Mouse (Mus musculus): ENCODE measurements around the gene Dnajb11. TPM values are rescaled to one million over a fixed set of nuclear protein-coding genes. Genes with fewer than 3 reads are reported as not detected.

Gene Dnajb11
- total RNA-seq (2021) = 10 to 100 TPM; 67.0 to 69.8 TPM
- long read RNA-seq, transcript Dnajb11-201 (10 exons, 1,927 nt) = major isoform, 123 of 130 reads
- long read RNA-seq, partial matches to known transcripts = 2 of 130 reads
- long read RNA-seq, other reads (novel, unspliced or antisense) = 3 of 130 reads

- peak; percentile 99 to 100 for DNase-seq (ENCODE audit: low spot score in 2 of 2)
Observed at GRCm38 (mm10) chr16:22857431-22858113, at the start of gene Dnajb11, which contains the start of gene Tbccd1. Gene Dnajb11 (plus strand): TSS chr16:22857845. Gene Tbccd1 (minus strand): TSS chr16:22857669.

GRCm38 (mm10) chr16:22811477-22811876 lies 46.2 kb upstream of the Dnajb11 start, which contains the start of gene Crygs:
Gene Crygs (minus strand): TSS chr16:22811577.
- DNase-seq (ENCODE audit: low spot score in 2 of 2) = no peak

DNA sequence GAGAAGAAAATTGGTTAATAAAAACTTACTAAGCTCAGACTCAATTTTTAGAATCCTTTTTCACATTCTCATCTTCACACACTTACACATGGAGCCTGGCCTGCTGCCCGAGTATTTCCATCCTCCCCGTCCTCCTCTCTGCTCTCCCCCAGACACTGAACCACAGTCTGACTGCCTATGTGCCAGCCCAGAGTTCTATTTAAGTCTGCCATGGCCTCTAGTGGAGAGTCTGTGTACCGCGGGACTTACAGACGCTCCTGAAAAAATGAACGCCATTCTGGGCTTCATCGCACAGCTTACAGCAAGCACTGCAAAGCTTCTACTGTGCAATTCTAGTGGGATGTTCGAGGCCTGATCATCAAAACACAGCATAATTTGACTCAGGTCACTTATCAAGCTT lies 36.9 kb upstream of the Dnajb11 start:
- DNase-seq (ENCODE audit: low spot score in 2 of 2) = peak; percentile 37 to 67

DNA sequence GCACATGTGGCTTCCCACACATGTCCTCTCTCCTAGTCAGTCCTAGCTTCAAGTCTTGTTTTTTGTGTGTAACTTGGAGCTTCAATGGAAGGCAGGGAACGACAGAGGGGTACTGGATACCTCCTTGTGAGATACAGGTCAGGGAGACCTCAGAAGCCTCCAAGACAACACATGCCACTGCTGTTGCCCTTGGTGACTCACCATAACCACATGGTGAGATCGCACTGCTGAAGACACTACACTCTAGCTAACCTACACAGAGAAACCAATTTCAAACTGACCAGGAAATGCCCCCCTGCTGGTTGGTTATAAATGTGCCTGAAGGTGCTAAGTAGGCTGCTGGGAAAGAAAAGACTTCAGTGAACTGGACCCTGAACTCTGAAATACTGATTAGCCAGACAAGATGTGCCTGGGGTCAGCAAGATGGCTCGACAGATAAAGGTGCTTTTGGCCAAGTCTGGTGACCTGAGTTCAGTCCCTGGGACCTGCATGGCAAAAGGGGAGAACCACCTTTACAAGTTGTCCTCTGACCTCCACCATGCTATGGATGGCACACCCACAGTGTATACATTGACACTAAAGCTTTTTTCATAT lies 24.6 kb upstream of the Dnajb11 start:
- DNase-seq (ENCODE audit: low spot score in 2 of 2) = no peak

DNA sequence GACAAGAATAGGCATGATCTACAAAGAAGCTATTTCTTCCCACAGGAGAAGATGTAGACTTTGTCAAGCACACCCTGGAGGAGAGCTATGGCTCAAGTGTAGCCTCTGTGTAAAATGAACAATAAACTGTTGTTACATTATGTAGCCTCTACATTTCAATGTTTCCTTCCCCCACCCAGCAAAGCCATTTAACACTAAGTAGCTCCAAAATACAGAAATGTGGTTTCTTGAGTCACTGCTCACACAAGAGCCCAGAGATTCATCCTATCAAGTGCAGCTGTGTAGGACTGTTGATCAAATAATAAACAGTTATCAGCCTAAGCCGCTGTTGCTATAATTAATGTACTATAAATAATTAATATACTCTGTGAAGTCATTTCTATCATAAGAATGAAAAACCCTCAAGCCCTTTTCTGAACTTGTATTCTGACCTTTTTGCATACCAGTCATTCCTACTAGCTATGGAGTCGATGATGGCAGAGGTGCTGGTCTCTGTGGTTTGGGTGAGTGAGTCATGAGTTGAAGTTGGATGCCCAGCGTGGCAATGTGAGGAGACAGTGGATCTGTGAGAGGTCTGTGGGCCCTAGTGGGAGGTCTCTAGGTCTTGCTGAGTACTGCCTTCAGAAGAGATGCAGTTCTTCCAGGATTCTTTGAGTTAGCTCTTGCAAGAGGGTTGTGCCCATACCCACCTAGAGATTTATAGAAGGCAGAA lies 18.3 kb upstream of the Dnajb11 start:
- no peak for DNase-seq (ENCODE audit: low spot score in 2 of 2)

DNA sequence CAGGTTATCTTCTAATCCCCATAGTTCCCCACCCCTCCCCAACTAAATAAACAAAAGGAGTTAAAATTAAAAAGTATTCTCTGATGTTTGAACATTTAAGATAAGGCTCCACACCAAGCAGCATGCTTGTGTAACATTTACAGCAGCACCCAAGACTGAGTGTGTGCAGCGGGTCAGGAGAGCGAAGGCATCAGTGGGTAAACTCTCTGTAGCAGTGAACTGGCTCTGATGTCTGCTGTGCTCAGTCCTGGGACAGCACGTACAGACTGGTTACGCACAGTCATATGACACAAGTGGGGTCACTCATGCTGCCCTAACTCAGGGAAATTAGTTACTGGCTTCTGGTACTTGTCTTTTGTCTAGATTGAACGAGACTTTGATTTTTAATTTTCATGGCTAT lies 14.8 kb upstream of the Dnajb11 start:
- no peak for DNase-seq (ENCODE audit: low spot score in 2 of 2)

DNA sequence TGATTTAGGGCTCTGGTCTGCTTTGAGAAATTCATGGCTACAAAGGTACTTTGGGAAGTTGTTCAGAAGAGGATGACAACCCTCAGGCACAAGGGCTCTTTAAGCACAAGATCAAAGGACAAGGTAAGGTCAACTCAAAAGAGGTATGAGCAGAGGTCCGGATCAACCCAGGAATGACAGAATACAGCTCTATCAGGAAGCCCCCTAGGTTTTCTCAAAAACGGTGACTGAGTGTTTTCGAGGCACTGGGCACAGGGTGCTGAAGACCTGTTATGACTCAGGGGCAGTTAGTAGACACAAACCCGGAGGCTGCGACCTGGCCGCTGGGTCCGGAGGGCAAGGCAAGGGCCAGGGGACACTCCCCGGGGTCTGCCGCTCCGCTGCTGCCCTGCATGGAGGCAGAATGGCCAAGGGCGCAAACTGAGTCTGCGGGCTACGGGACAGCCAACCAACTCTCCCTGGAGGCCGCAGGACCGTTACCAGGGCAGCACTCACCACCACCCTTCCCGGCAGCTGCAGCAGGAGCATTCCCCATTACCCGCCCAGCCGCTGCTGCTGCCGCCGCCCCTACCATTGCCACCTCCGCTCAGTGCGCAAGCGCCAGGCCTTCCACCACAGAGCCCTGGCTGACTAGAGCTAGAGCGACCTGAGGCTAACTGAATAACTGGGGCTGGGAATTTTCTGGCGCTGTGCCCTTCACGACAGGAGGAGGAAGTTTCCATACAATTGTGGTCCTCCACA lies 13.4 kb upstream of the Dnajb11 start:
- DNase-seq (ENCODE audit: low spot score in 2 of 2) = peak; percentile 66 to 78

DNA sequence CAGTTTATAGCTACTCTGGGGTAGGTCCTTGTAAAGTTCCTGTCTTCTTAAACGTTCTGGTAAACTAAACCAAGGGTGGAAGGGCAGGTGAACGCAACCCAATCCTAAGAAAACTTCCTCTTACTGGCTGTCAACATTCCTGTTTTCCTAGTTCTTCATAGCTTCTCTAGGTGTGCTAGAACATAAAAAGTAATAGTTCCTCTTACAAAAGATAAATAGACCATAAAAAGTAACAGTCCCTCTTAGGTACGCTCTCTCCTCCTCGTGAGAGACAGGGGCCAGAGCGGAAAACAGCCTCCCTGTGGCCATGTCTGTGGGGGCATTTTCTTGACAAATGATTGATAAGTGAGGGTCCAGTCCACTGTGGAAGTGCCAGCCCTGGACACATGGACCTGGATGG lies 12.8 kb upstream of the Dnajb11 start:
- no peak for DNase-seq (ENCODE audit: low spot score in 2 of 2)

GRCm38 (mm10) chr16:22845481-22845880 lies 12.2 kb upstream of the Dnajb11 start:
- DNase-seq (ENCODE audit: low spot score in 2 of 2) = no peak

GRCm38 (mm10) chr16:22847686-22848085 lies 10.0 kb upstream of the Dnajb11 start:
- DNase-seq (ENCODE audit: low spot score in 2 of 2) = no peak

DNA sequence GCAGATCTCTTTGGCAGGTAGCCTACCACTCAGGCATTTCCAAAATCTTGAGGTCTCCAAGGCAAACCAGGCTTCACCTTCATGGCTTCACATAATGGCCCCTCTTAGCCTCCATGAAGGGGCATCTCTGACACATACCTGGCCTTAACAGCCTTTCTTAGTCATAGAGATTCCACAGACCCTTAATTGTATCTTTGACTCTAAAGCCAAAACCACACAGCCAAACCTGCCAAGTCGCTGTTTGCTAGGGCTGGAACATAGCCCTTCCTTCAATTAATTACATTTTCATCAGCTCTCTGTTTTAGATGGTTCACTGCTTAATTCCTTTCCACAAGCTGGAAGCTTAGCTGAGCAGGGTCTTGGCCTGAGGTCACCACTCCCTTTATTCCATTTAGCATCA lies 9.3 kb upstream of the Dnajb11 start:
- DNase-seq (ENCODE audit: low spot score in 2 of 2) = no peak

GRCm38 (mm10) chr16:22852709-22853108 lies 4.9 kb upstream of the Dnajb11 start:
- DNase-seq (ENCODE audit: low spot score in 2 of 2) = no peak

- DNase-seq (ENCODE audit: low spot score in 2 of 2) = no peak
Observed at GRCm38 (mm10) chr16:22856773-22857172, 872 bp upstream of the Dnajb11 start.

DNA sequence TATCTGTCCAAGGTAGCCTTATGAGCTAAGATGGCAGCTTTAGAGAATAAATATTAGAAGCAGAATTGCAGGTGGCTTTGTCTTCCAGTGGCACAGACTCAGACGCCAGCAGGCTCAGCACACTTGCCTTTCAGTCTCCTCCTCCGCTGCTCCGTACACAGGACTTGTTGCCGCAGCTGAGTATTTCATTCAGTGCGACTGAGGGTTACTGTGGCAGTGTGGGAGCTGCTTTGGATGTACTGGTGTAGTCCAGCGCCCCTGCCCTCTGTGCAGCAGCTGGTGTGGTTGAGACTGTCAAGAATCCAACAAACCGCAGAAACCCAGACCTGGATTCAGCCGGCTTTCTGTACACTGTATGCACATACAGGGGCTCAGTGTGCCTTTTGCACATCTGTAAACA lies 14.8 kb downstream of the Dnajb11 start:
- DNase-seq (ENCODE audit: low spot score in 2 of 2) = peak in 1 of 2 experiments; percentile 25

- peak in 1 of 2 experiments; percentile 20 for DNase-seq (ENCODE audit: low spot score in 2 of 2)
Observed at GRCm38 (mm10) chr16:22873369-22873768, 15.7 kb downstream of the Dnajb11 start.

- peak in 1 of 2 experiments; percentile 65 for DNase-seq (ENCODE audit: low spot score in 2 of 2)
Observed at GRCm38 (mm10) chr16:22876218-22877043, 18.8 kb downstream of the Dnajb11 start.

DNA sequence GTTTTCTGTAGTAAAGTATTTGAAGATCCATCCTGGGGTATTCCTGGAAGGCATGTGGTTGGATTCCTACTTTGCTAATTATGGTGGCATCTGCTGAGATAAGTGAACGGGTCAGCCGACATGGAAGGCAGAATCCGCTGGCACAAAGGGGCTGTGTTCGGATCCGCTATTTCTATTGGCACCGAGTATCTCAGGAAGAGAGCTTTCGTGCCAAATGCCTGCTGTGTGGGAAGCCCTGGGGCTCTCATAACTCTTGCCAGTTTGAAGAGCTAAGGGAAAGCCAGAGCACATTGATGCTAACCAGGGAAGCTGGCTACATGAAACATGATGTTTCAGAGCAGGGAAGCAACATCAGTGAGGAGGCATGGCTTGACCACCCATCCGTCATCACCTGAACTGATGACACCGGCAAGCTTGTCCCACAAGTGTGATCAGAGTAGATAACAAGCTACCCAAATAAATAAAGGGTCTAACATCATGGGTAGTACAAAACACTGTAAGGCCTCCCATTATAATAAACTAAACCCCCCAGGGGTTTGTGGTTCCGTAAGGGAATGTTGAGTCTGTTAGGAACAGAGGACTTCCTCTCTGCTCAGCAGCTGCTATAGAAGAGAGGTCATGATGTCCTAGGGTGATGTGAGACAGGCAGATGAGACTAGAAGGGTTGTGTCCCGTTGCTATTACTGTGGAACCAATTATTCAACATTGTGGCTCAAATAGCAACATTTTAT lies 20.2 kb downstream of the Dnajb11 start:
- peak; percentile 29 to 43 for DNase-seq (ENCODE audit: low spot score in 2 of 2)

DNA sequence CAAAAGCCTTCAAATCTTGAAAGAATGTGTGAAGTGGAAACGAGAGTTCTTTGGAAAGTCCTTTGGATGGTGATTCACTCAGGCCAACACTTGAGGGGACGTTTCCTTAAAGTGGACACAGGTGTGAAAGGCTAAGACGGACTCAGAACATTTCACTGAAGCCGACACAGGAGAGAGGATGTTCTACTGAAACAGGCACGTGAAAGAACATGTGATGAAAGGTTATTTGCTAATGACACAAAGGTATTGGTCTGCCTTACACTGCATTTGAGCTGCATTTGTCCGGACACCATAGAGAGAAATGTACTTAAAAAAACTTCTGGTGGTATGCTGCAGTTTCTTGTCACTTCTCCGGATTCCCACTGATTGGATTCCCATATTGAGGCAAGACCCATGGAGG lies 21.1 kb downstream of the Dnajb11 start:
- DNase-seq (ENCODE audit: low spot score in 2 of 2) = no peak

DNA sequence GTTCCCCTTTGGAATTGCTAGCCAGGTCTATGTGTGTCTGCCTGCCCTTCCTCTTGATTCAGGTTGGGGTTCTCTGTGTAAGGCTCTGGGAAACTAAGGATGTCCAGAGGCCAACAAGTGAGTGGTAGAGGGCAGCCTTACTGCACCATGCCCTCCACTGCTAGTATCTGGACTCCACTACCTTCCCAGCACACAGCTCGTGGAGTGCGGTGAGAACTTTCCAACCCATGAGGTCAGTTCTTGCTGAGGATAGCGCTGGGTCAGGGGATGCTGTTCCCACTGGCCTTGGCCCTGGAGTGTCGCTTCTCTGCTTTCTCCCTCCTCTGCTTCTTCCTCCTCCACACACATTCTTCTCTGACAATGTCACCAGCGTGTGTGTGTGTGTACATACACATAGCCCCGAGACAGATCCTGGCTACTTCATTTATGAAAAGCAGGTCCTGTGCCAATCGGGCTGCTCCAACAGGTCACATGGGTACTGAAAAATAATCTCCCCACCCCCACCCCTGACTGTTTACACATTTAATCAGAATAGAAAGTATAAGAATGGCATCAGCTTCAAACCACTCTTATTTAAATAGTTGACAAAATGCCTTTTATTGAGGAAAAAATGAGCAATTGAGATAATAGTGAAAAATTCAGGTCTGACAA lies 22.4 kb downstream of the Dnajb11 start:
- DNase-seq (ENCODE audit: low spot score in 2 of 2) = no peak

Measured in layer of hippocampus, adult 18-20 months (tissue).